Mouse (Mus musculus): ENCODE results near the gene Nfia.

- TF ChIP-seq CHD2 (IDR thresholded peaks at IDR 0.05; ENCODE audit: low read depth, low read length) (no peak), MAFK (IDR thresholded peaks at IDR 0.05; ENCODE audit: insufficient read depth, low read depth, low read length) (no peak), ZC3H11A (IDR thresholded peaks at IDR 0.05; ENCODE audit: borderline replicate concordance, low read depth, low read length) (no peak), ZNF384 (IDR thresholded peaks at IDR 0.05; ENCODE audit: low read depth, low read length) (no peak)
Observed at GRCm38 (mm10) chr4:97818498-97818897, 46.0 kb downstream of the Nfia start.

Data from ES-E14 (cell line).